Mouse (Mus musculus) heart, adult 10 weeks (tissue): ENCODE data around the gene Lcn4. TPM values are rescaled to one million over a fixed set of nuclear protein-coding genes. Genes with fewer than 3 reads are reported as not detected.

Experiments
- polyA plus RNA-seq: library from polyadenylated mRNA; stranded (reverse); fragments of 350-450 nt; fragmentation: Illumina TruSeq; extraction: RNeasy Lipid Tissue Mini Kit (QIAGEN cat#74804); gene quantifications from one replicate; pipeline ENCODE4 v1.2.3, GENCODE M21; 2014; ENCODE audit warnings: low read depth, low replicate concordance

Lcn4 gene
- not detected for polyA plus RNA-seq

DNA sequence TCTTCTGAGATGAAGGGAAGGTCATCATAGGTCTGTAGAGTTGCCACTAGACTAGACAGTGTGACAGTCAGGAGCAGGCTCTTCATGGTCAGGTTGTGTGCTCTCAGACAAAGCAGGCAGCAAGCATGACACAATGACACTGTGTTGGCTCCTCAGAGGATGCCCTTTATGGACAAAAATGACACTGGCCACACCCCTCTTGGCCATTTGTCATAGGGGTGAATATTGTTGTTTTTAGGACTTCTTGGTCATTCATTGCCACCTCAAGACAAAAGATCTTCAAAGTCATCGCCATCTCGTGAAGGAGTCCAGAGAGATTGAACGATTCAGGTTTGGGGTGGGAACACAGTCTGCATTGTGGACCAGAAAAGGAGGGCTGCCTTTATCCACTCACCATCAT, at the start of gene Lcn4:
TSS of gene Lcn4 (minus strand) at position 101 of the 400 bp plus-strand sequence.

DNA sequence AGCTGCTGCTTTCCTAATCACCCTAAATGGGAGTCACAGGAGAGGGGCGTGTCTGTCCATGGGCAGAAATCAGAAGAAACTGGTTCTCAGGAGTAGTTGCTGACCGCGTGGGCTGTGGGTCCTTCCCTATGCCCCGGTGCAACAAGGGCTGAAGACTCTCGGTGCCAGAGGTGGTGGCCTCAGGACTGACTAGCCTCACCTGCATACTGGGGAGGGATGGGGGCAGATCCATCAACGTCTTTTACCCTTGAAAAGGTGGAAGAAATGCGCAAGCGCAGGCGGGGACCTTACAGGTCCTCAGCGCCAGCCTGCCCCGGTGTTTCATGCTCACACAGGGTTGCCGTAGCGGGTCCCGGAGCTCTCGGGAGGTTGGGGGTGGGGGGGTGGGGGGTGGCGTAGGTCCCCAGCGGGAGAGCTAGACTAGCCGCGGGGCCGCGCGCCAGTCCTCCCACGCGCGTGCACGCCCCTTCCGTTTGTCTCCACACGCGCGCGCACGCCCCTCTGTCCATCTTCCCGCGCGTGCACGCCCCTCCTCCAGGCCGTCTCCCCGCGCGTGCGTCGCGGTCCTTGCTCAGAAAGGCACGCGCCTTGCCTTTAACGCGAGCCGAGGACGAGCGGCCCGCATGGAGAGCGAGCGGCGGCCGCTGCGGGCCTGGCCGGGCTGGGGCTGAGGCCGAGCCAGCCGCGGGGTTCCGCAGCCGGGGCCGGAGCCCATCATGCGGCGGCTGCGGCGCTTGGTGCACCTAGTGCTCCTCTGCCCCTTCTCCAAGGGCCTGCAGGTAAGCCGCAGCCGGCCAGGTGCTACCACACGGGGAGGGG, 43.0 kb downstream of the Lcn4 start, which contains the start of gene Fam69b:
TSS of gene Fam69b (plus strand) at position 537 of the 819 bp plus-strand sequence.

Other genes starting within 250 kb of the Lcn4 start
- gene Sec16a, start 226.1 kb downstream of the Lcn4 start, polyA plus RNA-seq: 31.7 TPM
- gene Notch1, start 154.6 kb downstream of the Lcn4 start, polyA plus RNA-seq: 14.7 TPM
- 260 TPM for gene Egfl7, start 91.3 kb downstream of the Lcn4 start, polyA plus RNA-seq
- not detected for gene Gm20532, start 84.6 kb downstream of the Lcn4 start, polyA plus RNA-seq
- 67.9 TPM for gene Agpat2, start 66.9 kb downstream of the Lcn4 start, polyA plus RNA-seq
- 21.3 TPM for gene Fam69b, start 42.8 kb downstream of the Lcn4 start, polyA plus RNA-seq
- gene Abo, start 193.7 kb upstream of the Lcn4 start, polyA plus RNA-seq: not detected
- gene Surf6, start 231.6 kb upstream of the Lcn4 start, polyA plus RNA-seq: 11.8 TPM
- 28.6 TPM for gene Med22, start 239.4 kb upstream of the Lcn4 start, polyA plus RNA-seq
- 813 TPM for gene Rpl7a, start 239.5 kb upstream of the Lcn4 start, polyA plus RNA-seq
- 33.6 TPM for gene Surf2, start 245.1 kb upstream of the Lcn4 start, polyA plus RNA-seq
- 65.6 TPM for gene Surf1, start 245.2 kb upstream of the Lcn4 start, polyA plus RNA-seq